Mouse (Mus musculus) fat pad, adult 2 months (tissue): Measurements from ENCODE around the gene Crct1.

Experiments used
- DNase-seq: peaks from one replicate; pipeline ENCODE4 v3.0.0-alpha.2; 2011; ENCODE audit warnings: low read depth, low spot score; ENCODE audit errors: extremely low read depth

Crct1 gene

GRCm38 (mm10) chr3:93015460-93016104 lies at the start of gene Crct1:
Gene Crct1 (minus strand): TSS chr3:93015687.
- DNase-seq = no peak

GRCm38 (mm10) chr3:93052826-93053474 lies 37.5 kb upstream of the Crct1 start:
- DNase-seq = no peak

GRCm38 (mm10) chr3:93050182-93050581 lies 34.7 kb upstream of the Crct1 start:
- no peak for DNase-seq

GRCm38 (mm10) chr3:93031450-93031849 lies 16.0 kb upstream of the Crct1 start:
- no peak for DNase-seq

GRCm38 (mm10) chr3:93025486-93025885 lies 10.0 kb upstream of the Crct1 start:
- DNase-seq = no peak

- DNase-seq = no peak
Measured at GRCm38 (mm10) chr3:93023411-93024184, 8.1 kb upstream of the Crct1 start.

GRCm38 (mm10) chr3:93021171-93021570 lies 5.7 kb upstream of the Crct1 start:
- DNase-seq = no peak

GRCm38 (mm10) chr3:93018960-93019359 lies 3.5 kb upstream of the Crct1 start, which contains the start of gene Lce1m:
Gene Lce1m (minus strand): TSS chr3:93019060.
- DNase-seq = no peak

GRCm38 (mm10) chr3:93014871-93015270 lies 616 bp downstream of the Crct1 start:
- DNase-seq = no peak

GRCm38 (mm10) chr3:93014378-93014801 lies 1.1 kb downstream of the Crct1 start:
- no peak for DNase-seq

GRCm38 (mm10) chr3:93002843-93003242 lies 12.6 kb downstream of the Crct1 start:
- no peak for DNase-seq

GRCm38 (mm10) chr3:93000621-93001020 lies 14.9 kb downstream of the Crct1 start:
- no peak for DNase-seq

- no peak for DNase-seq
Measured at GRCm38 (mm10) chr3:92998691-92999090, 16.8 kb downstream of the Crct1 start.

GRCm38 (mm10) chr3:92991926-92992325 lies 23.6 kb downstream of the Crct1 start, which contains the start of gene Lce3f:
Gene Lce3f (plus strand): TSS chr3:92992226.
- DNase-seq = no peak

GRCm38 (mm10) chr3:92978484-92978883 lies 37.0 kb downstream of the Crct1 start:
- no peak for DNase-seq

GRCm38 (mm10) chr3:92966761-92967160 lies 48.7 kb downstream of the Crct1 start, which contains the start of gene Lce3e:
Gene Lce3e (plus strand): TSS chr3:92967061.
- no peak for DNase-seq
